Mouse (Mus musculus): Measurements from ENCODE around the gene Slc4a2.

Gene Slc4a2

DNA sequence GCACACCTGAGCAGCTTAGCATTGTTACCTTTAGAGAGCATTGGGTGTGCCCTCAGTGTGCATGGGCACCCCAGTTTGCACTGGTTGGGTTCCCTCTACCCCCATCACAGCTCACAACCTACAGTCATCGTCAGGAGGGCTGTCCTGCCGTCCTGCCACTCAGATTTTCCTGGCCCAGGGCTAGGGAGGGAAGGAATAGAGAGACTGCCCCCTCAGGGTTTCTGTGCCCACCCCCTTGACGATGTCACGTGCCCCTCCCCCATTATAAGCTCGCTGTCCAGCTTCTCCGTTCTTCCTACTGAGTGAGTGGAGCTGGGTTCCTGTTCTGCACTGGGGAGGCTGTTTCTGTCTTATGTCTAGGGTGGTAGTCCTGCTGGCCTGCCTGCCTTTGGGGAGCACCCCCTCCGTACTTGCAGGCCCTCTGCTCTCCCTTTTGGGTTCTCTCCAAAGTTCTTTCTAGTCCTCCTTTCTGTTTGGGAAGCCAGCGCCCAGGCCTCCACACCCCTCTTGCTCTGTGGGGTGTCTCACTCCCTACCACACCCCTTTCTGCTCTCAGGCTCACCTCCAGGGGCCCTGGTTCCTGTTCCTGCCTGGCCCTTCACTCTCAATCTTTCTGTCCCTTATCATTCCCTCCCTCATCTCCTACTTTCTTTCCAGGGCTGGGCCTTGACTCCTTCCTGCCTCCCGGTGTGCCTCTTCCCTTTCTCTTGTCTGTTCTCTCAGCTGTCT lies 3.1 kb downstream of the Slc4a2 start:
- DNase-seq (ENCODE audit: low spot score): no peak

DNA sequence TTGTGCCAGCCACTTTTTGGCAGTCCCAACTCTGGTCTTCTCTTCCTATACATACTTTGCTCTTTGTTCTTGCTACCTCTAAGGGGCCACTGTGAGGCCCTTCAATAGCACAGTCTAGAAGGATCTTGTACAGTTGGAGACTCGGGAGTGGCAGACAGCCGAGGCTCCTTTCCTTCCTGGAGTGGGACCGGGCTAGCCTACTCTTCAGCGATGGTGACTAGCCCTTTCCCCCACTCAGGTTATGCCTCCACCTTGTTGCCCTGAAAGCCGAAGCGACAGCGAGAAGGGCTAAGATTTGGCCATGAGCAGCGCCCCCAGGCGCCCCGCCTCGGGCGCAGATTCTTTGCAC lies 3.6 kb downstream of the Slc4a2 start:
- no peak for DNase-seq (ENCODE audit: low spot score)

DNA sequence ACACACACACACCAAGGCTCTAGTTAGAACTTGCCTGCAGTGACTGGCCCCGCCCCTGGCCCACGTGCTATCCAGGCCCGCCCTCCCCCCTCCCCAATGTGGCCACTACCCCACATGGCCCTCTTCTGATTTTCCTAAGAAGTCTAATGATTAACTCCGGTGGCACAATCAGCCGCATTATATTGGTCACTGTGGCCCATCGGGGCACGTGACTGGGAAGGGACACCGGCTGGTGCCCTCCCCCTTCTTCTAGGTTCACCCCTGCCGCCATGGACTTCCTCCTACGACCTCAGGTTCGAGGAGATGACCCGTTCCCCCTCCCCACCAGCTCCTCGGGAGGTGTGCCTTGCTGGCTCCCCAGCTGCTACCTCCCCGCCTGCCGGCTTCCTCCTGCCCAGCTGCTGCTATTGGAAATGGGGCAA lies 4.4 kb downstream of the Slc4a2 start:
- DNase-seq (ENCODE audit: low spot score): no peak

DNA sequence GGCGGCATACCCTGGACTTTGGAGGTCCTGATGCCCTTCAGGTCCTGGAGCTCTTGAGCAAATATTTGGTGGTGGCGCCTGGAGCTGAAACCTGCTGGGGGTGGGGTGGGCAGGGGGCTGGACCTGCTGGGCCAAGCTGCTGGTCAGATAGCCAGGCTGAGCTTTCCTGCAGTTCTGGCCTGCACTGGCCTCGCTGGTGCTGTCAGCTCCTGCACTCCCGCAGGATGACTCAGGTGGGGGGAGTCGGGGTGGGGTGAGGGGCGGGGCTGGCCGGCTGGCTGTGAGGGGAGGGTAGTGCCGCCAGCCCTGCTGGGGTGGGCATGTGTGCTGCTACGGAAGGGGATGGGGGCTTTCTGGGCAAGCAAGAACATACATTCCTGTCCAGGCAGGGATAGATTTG lies 5.0 kb downstream of the Slc4a2 start:
- no peak for DNase-seq (ENCODE audit: low spot score)

DNA sequence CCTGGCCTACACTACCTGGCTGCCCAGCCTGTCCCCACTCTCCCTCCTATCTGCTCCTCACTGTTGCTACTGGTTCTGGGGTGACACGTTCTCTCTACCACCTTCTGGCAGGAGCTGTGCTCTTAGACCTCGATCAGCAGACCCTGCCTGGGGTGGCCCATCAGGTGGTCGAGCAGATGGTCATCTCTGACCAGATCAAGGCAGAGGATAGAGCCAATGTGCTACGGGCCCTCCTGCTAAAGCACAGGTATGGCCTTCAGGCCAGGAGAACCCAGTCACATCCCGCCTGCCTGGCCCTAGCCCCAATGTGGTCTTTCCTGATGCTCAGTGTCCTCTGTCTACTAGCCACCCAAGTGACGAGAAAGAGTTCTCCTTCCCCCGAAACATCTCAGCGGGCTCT lies 10.4 kb downstream of the Slc4a2 start:
- no peak for DNase-seq (ENCODE audit: low spot score)

DNA sequence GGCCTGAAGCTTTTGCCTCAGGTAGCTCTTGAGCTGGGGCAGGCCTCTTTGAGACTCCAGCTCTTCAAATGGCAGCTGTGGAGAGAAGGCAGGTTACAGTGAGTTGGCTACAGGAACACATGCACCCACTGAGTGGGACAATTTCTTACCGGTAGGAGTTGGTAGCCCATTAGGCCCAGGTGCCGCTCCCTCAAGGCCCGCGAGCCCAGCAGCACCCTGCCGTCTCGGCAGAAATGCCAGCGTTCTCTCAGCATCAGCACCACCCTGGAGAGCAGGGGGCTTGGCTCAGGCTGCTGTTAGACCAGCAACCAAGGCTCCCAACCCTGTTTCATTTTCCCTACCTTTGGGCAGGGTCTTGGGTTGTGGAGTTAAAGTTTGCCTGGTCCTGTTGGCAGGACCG lies 17.6 kb downstream of the Slc4a2 start:
- DNase-seq (ENCODE audit: low spot score): no peak

DNA sequence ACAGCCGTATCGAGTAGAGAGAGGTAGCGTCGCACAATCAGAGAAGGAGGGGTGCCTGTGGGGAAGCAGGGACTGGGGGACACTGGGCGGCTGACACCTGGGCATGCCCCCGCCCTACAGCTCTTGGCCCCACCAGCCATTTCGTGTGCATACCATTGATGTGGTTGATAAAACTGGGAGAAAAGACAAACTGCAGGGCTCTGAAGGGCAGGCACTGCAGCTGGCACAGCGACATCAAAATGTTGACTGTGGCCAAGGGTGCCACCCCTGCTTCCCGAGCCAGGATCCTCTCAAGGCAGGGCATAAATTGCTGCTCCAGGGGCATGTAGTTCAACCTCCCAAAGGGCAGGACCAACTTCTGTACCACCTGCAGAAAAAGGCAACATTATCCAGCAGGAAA lies 18.4 kb downstream of the Slc4a2 start:
- no peak for DNase-seq (ENCODE audit: low spot score)

DNA sequence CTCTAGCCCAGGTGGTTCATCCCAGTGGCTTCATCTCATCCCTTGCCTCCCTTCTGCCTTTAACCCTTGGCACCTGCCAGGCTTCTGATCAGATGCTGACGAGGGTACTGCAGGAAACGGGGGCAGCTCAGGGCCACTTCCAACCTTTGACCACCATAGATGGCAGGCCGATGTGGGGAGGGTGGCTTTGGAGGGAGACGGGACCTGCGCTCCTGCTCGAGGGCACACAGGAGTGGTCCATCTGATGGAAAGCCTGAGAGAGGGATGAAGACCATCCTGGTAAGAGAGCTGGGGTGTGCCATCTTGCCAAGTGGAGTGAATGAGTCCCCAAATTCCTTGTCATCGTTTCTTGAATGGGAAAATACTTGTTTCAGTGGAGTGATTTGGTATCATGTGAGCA lies 19.6 kb downstream of the Slc4a2 start:
- DNase-seq (ENCODE audit: low spot score): no peak

DNA sequence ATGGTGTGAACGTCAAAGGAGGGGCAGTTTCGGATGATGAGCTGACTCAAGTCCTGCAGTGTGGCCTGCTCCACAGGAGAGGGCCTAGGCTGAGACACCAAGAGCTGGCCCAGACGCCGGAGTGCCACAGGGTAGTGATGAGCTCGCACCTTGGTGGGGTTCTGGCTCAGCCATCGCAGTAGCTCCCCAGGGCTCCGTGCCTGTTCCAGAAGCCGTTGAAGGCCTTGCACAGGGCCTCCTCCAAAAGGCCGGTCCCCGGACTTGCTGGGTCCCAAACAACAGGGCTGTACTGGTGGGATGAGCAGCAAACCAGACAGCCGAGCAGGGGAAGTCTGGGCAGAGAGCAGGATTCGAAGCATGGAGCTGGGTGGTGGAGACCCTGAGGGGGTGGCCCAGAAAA lies 20.3 kb downstream of the Slc4a2 start:
- no peak for DNase-seq (ENCODE audit: low spot score)

DNA sequence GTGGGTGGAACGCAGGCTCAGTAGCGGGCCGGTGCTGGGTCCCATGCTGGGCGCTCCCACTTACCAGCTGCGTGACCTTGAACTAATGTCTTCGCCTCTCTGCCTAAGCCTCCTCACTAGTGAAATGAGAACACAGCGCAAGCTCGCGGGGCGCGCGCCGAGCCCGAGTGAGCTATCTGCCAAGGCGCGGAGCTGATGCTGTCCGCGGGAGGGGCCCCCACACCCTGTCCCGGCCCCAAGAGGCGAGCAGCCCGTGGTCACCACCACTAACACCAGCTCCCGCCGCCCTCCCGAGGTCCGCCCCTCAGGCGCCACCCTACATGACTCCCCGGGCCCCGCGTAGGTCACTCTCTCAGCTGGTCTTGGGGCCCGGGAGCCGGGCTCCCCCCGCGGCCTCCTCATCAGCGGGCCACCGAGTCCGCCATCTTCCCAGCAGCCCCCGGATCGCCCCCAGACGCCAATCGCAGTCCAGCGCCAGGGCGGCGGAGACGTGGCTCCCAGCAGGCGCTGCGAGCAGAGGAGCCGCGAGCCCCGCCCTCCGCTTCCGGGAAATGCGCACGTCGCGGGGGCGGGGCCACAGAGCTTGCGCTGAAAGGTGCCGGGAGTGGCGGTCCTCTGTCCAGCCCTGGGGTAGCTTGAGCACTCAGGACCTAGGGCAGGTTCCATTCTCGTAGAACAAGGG lies 21.2 kb downstream of the Slc4a2 start, which contains the start of gene Fastk:
TSS of gene Fastk (minus strand) at position 542 of the 682 bp plus-strand sequence.
- DNase-seq (ENCODE audit: low spot score): peak; percentile 88

DNA sequence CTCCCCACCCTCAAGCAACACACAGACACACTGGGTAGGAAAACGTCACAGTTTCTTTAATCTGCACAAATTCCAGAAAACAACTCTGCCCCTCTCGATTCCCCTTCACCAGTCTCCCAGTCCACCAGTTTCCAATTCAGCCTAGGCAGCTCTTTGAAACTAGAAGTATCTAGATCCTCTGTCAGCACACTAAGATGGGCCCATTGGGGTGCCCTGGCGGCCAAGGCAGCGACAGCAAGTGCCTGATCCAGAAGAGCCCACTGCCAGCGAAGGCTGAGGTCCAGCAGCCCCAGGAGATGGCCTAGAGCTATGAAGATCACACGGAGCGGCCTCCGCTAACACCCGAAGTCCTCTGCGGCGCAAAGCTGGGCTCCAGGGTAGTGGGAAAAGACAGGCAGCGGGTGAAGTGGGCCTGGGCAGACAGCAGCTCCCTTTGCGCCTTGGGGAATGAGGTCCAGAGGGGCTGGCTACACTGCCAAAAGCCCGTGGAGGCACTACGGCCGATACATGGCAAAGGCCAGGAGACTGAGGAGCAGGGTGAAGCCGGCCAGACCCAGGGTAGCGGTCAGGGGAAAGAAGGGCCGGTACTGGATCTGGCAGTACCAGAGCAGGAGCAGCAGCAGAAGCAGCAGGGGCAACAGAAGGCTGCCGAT lies 21.9 kb downstream of the Slc4a2 start:
- DNase-seq (ENCODE audit: low spot score): no peak

DNA sequence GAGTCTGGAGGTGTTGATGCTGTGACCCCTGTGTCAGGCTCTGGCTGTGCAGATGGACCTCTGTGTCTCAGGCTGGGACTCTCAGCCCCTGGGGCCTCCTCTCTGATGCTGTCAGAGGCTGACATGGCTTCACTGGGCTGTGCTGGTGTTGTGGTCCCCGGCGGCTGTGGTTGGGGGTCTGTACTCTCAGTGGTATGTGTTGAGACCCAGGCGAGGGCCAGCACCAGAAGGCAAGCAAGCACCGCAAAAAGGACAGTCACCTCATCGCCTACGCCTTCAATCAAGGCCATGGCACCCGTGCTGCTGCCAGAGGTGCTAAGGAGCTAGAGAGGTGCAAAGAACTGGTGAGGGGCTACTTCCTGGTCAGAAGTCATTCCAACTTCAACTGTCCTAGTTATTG lies 23.0 kb downstream of the Slc4a2 start:
- no peak for DNase-seq (ENCODE audit: low spot score)

DNA sequence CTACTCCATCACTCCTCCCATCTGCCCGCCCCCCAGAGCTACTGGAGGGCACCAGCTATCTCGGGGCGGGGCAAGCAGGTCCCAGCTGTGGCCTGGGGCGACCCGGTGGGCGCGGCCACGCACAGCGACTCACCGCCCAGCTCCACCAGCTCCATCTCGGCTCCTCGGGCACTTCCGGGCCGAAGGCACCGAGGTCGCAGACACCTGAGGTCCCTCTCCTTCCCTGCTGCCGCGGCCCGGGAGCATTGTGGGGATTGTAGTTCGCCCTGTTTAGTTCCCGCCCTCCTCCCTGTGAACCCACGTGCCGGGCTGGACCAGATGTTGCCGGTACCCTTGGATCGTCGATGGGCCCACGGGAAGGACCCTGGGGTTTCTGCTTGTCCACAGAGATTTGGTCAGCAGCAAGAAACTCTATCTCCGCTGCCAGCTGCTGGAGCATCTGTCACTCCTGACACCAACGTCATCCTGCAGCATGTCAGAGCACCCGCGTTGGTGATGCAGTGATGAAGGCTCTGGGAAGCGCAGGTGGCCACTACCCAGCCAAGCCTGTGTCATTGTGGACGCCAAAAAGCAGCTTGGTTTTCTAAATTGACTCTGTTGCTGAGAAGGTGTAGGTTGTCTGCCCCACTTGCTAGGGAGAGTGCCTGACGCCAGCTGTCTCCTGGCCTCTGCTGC lies 24.1 kb downstream of the Slc4a2 start, which contains the start of gene Tmub1:
TSS of gene Tmub1 (minus strand) at position 231 of the 675 bp plus-strand sequence.
- peak; percentile 70 for DNase-seq (ENCODE audit: low spot score)

DNA sequence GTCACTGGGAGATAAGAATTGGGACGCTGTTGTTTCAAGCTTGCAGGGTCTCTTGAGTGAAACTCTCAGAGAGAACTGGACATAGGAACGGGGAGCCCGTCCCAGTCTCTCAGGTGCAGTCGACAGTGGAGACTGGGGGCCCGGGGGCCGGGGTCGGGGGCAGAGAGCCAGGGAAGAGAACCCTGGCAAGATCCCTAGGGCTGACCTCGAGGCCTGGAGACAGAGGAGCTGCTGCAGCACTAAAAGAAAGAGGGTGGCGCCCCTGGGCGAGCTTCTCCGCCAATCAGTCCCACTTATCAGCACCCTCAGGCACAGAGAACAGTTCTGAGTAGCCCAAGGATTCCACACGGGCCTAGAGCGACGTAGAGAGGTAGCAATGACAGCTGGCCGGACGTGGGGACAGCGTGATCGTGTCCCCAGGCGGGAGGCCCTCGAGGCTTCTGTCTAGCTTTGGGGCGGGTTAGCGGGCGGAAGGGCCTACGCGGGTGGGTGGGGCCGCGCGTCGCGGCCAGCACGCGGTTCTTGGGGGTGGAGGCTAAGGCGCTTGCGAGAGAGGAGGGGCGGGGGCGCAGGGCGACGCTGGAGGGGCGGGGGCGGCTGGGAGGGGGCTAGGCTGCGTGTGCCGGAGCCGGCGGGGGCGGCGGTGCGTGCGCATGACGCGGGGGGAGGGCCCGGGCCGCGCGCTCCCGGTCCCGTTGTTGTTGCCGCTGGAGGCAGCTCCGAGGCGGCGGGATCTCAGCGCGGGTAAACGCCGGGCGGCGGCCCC lies 27.8 kb downstream of the Slc4a2 start:
- peak; percentile 83 for DNase-seq (ENCODE audit: low spot score)

DNA sequence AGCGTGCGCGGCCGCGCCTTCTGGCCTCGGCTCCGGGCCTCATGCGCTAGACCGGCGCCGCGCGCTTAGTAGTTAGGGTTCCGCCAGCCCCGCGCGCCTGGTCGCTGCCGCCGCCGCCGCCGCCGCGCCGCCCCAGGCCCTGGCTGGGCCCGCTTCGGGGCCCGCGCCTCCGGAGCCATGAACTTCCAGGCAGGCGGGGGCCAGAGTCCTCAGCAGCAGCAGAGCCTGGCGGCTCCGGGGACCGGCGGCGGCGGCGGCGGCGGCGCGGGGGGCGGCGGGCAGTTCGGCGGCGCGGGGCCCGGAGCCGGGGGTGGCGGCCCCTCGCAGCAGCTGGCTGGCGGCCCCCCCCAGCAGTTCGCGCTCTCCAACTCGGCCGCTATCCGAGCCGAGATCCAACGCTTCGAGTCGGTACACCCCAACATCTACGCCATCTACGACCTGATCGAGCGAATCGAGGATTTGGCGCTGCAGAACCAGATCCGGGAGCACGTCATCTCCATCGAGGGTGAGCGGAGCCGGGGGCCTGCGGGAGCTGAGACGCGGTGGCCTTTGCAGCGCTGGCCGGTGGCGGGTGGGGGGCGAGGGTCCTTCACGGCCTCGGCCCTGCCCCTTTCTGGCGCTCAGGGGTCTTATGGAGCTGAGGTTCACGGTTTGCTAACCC lies 28.5 kb downstream of the Slc4a2 start, which contains the start of gene Agap3:
TSS of gene Agap3 (plus strand) at position 148 of the 661 bp plus-strand sequence.
- DNase-seq (ENCODE audit: low spot score): peak; percentile 31

DNA sequence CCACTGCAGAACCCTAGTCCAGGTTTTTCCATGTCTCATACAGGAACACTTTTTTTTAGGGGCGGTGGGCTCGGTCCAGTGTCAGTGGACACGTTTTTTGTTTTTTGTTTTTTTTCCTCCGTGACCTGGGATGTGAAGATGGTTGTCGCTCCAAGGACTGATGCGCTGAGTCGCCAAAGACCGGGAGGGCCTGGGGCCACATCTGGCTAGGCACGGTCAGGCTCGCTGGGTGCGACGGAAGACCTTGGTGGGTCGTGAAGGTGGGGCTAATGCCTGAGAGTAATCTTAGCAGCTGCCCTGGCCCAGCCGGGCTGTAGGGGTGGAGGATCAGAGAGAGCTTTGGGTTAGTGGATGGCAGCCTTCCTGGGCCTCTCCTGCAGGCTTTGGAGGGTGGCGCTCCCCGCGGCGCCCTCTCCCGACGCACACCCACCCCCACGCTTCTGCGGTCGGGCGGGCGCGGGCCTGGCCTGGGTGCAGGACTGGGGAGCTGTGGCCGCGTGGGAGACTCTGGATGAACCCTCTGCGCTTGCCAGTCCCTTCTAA lies 29.1 kb downstream of the Slc4a2 start:
- peak; percentile 23 for DNase-seq (ENCODE audit: low spot score)

DNA sequence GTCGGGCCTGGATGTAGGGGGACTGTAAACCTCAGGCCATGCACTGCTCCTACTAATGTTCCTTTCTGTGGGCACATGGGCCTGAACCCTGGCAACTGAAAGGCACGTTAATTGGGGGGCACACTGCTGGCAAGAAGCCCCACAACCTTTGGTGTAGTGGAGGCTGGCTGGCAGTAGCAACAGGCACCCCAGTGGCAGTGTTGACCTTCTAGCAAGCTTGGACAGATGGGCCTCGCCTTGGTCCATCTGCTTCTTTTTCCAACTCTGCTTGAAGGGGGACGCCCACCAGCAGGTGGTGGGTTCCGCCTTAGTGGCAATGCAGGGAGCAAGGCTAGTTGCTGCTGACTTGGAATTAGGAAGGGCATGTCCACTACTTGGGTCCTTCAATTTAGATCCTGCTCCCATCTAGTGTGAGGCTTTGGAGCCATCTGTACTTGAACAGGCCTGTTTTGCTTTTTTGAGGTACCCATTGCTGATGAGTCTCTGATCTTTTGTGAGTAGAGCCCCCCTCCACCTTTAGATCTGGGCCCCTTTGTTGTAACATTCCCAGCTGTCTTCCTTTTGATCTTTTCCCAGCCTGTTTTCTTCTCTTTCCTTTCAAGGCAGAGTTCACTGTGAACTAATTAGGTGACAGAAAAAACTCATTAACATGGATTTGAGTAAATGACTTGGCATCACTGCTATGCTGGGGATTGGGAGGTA lies 29.8 kb downstream of the Slc4a2 start:
- DNase-seq (ENCODE audit: low spot score): no peak

DNA sequence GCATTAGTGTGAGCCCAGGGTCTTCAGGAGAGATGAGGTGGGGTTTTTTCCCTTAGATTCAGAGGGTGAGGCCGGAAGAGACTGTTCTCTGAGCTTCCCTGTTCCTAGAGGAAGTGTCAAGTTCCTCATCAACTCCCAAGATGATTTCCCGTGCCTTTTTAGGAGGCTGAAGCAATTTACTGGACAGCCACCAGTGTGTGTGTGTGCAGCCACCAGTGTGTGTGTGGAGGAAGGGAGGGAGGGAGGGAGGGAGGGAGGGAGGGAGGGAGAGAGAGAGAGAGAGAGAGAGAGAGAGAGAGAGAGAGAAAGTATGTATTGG lies 30.3 kb downstream of the Slc4a2 start:
- peak; percentile 52 for DNase-seq (ENCODE audit: low spot score)

DNA sequence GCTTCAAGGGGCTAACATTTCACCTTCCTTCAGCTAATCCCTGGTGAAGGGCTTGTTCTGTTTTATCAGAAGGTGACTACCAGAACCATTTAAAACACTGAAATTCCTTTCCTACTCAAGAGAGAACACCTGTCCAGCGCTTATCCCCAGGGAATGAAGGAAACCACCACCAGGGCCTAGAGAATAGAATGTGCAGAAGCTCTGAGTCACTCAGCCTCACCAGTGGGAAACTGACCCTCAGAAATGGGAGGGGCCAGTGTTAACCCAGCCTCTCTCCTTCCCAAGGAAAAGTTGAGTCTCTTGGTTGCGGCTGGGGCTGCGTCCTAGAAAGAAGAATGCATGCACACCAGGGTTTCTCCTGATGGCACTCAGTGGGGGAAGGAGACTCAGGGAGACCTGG lies 31.4 kb downstream of the Slc4a2 start:
- DNase-seq (ENCODE audit: low spot score): no peak

DNA sequence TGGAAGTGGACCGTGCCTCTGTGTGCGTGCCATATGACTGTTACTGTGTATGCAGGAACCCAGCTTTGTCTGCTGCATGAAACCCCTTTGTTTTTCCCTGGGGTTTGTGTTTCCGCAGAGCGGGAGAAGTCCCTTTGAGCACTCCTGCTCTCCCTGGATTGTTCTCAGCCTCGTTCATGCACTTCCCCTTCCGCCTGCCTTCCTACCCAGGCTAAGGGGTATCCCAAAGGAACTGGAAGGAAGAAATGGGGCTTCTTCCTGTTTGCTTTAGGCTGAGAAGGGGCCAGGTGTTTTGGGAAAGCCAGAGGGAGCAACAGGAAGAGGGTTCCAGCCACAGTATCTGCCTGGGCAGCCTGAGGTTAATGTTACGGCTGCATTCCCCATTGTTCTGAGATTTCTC lies 32.0 kb downstream of the Slc4a2 start:
- no peak for DNase-seq (ENCODE audit: low spot score)
